Mouse (Mus musculus) layer of hippocampus, adult 18-20 months (tissue): ENCODE data around the gene 4932414N04Rik. TPM values are rescaled to one million over a fixed set of nuclear protein-coding genes. Genes with fewer than 3 reads are reported as not detected.

ENCODE experiments used
- total RNA-seq, 2 experiments: library from RNA; stranded (reverse); gene quantifications; 2 replicates each; pipeline ENCODE4 v1.2.3; 2021

The 4932414N04Rik gene
- total RNA-seq, 2 experiments from 2014 or later: not detected

Other genes with a start within 250 kb of the 4932414N04Rik start
- gene Stk39, start 184.2 kb upstream of the 4932414N04Rik start, total RNA-seq: 10 to 100 TPM; 82.1 to 82.4 TPM
- not detected for gene 4933409G03Rik, start 74.1 kb upstream of the 4932414N04Rik start, total RNA-seq
- gene Cers6, start 205.0 kb downstream of the 4932414N04Rik start, total RNA-seq: 10 to 100 TPM; 91.3 to 95.4 TPM